Mouse (Mus musculus): Measurements from ENCODE around the gene Gm4559.
A peak's percentile ranks its signal among the peaks of the same experiment; 100 is the strongest.
"Not testable (repeated sequence)": the region's sequence is repeated elsewhere in the genome, so short reads cannot be mapped to it uniquely, and the experiment has no call there.

Gene Gm4559

DNA sequence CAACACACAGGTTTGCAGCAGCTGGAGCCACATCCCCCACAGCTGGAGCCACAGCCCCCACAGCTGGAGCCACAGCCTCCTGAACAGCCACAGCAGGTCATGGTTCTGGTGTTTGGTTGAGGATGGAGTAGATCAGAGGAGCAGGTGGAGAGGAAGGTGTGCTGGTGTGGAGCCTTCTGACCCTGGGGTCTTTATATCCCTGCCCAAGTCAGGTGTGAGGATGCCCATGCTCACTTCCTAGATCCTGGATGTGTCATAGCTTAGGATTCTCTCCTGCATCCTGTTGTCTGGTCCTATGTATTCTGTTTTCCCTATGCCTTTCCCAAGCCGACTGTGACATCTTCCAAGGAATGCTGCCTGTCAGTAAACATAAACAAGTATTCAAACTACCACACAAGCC is 15.9 kb downstream of the Gm4559 start, which contains the start of gene Gm2431:
Gene Gm2431 (minus strand): TSS at position 101 of the 400 bp plus-strand sequence.
- not testable (repeated sequence) for DNase-seq

DNA sequence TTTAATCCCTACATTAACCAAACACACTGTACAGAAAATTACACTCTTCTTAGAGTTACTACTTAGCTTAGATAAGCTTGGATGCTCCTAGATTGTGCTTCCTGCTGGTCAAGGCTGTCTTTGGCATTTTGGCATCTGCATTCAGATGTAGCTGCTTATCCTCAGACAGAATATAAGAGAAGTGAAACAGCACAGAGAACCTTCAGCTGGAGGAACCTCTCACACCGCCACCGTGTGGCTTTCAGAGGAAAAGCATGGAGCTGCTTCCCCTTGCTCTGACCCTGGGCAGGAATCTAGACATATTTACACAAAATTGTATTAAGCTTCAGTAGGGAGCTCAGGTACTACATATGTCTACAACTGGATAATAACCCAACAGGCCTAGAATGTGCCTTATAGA is 18.6 kb downstream of the Gm4559 start:
- peak; percentile 37 to 39 for DNase-seq

DNA sequence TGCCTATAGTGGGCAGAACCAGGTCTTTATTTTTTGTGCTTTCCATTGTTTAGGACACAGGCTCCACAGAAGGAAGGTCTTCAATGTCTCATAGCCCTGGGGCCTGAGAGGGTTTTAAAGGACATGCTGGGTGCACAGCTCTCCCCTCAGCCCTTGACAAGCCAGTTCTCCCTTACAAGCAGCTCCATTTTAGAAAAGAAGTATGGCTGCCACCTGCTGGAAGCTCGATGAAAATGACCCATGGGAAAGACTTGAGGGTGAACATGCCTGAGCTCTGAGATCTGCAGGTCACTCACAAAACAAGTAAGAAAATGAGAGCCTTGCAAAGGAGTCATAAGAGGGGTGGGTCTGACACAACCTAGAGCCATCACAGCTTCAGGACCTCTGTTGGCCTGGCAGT is 24.3 kb downstream of the Gm4559 start:
- peak; percentile 12 to 17 for DNase-seq

DNA sequence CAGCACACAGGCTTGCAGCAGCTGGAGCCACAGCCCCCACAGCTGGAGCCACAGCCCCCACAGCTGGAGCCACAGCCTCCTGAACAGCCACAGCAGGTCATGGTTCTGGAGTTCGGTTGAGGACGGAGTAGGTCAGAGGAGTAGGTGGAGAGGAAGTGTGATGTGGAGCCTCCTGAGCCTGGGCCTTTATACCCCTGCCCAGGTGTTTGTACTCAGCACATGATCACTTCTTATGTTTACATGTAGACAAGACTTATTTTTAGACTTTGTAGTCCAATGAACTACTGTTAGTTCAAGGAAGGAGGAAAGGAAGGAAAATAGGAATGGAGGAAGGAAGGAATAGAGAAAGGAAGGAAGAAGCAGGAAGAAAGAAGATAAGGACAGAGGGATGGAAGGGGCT is 33.2 kb downstream of the Gm4559 start, which contains the start of gene Gm40460:
Gene Gm40460 (minus strand): TSS at position 101 of the 400 bp plus-strand sequence.
- no peak for DNase-seq

DNA sequence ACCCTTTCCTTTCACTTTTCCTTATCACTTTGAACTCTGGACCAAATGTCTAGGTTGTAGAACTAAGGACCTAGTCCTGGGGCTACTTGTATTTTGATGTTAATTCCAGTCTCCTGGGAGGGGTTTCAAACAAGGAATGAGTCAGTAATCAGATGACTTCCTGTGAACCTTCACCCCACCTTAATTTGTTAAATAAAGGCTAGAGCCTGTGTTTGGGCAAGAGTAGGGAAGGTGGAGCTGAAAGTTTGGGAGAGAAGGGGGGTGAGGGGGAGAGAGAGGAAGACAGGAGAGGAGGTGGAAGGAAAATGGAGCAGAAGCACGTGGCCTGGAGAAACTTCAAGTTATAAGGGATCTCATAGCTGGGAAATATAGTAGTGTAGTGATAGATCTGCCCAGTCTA is 42.6 kb downstream of the Gm4559 start:
- DNase-seq = no peak

DNA sequence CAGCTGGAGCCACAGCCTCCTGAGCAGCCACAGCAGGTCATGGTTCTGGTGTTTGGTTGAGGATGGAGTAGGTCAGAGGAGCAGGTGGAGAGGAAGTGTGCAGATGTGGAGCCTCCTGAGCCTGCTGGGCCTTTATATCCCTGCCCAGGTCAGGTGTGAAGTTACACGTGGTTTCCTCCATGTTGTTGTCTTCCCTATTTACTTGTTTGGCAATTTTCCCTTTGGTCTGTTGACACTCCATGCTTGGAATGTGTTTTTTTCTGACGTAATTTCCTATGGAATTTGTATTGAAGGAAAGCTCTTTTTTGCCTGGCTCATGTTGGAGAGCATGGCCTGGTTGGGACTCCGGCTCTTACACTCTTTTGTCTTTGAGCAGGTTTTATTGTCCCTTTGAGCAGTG is 44.3 kb downstream of the Gm4559 start, which contains the start of gene Krtap5-5:
Gene Krtap5-5 (minus strand): TSS at position 101 of the 400 bp plus-strand sequence.
- DNase-seq = not testable (repeated sequence)

DNA sequence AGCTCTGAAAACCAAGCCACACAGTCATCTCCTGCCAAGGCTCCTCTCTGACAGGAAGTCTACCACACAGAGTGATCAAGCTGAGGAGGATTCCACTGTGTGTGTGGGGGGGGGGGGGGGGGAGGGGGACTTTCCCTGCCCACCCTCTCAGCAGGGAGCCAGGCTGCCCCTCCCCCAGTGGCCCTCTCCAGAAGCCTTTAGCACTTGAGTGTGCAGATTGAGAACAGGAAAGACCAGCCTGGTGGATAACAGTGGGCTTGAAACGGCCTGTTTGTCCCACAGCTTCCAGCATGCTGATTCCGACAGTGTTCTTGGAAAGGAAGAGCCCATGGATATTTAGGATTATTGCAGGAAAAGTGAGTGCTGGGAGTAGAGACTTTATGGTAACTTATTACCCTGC is 49.6 kb downstream of the Gm4559 start:
- no peak for DNase-seq
